Mouse (Mus musculus) embryonic fibroblast, embryonic 13.5 days (primary cell): Measurements from ENCODE around the gene Zfp316.

Experiments
- CTCF ChIP-seq: IDR thresholded peaks from 2 replicates; pipeline ENCODE4 v1.5.1; 2011; ENCODE audit warnings: mild to moderate bottlenecking, control low read depth, low read length, moderate library complexity, borderline replicate concordance; ENCODE audit not compliant: insufficient read depth
- POLR2A ChIP-seq: IDR thresholded peaks from 2 replicates; pipeline ENCODE4 v1.6.1; 2011; ENCODE audit warnings: low read depth, mild to moderate bottlenecking, control low read depth, low read length, moderate library complexity

- TF ChIP-seq POLR2A (no peak), CTCF (no peak)
These were observed 47.4 kb upstream of the Zfp316 start for GRCm38 (mm10) chr5:143317288-143317610.
